Mouse (Mus musculus): ENCODE data around the gene Hk2.
"Not testable (repeated sequence)": the region's sequence is repeated elsewhere in the genome, so short reads cannot be mapped to it uniquely, and the experiment has no call there.

DNA sequence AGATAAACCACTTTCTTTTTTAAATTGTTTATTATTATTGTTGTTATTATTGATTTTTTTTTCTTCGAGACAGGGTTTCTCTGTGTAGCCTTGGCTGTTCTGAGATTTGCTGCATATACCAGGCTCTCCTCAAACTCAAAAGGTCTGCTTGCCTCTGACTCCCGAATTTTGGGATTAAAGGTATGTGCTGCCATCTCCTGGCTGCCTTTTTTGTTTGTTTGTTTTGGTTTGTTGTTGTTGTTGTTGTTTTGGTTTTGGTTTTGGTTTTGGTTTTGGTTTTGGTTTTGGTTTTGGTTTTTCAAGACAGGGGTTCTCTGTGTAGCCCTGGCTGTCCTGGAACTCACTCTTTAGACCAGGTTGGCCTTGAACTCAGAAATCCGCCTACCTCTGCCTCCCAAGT is 96.6 kb downstream of the Hk2 start:
- not testable (repeated sequence) for TF ChIP-seq CTCF, EP300 (IDR thresholded peaks at IDR 0.05; ENCODE audit: low read depth)
